Mouse (Mus musculus) CD8-positive naive resting alpha-beta T cell, adult 2 months (primary cell): ENCODE data around the gene Dnajc17.

Experiments used
- DNase-seq, 2 experiments: peaks; one replicate each; pipeline ENCODE4 v3.0.0; 2022; ENCODE audit warnings: low read depth in 2 of 2, low spot score in 2 of 2

Dnajc17 gene

DNA sequence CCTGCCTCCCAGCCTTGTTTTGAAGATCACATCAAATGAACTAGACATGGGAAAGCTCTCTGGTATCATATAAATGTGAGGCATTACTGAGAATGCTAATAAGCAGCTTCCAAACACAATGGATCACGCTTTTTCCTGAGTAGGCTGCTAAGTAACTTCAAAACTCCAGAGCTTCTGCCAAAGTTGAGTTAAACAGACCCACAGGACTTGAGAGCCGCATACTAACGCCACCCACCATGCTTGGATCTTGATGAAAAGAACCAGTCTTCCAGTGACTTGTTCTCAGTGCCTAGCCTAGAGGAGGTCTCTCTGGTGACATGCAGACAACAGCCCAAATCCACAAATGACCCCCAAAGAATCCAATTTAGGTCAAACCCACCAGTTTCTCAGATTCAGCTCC is 9.7 kb downstream of the Dnajc17 start:
- no peak for DNase-seq

GRCm38 (mm10) chr2:119198049-119198448 is 10.5 kb downstream of the Dnajc17 start:
- DNase-seq: no peak

GRCm38 (mm10) chr2:119197493-119197892 is 11.1 kb downstream of the Dnajc17 start:
- no peak for DNase-seq

GRCm38 (mm10) chr2:119196316-119197108 is 12.1 kb downstream of the Dnajc17 start:
- DNase-seq: no peak

DNA sequence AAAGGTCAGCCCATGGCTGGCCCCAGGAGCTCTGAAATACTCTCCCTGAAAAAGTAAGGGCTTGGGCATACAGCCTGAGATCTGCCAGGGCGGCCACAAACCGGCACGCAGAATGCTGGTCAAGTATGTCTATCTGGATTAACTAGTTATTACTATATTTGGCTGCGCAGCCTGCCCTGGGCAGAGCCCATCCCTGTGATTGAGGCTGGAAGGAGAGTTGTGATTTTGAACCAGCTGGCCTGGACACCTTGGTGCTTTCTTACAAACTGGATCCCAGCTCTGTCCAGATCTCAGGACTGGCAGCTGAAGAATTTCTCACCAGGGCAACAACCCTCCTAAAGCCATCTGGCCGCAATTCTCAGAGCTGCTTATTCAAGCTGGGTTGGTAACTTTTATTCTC is 14.5 kb downstream of the Dnajc17 start:
- no peak for DNase-seq

GRCm38 (mm10) chr2:119190969-119191368 is 17.6 kb downstream of the Dnajc17 start:
- DNase-seq: no peak

DNA sequence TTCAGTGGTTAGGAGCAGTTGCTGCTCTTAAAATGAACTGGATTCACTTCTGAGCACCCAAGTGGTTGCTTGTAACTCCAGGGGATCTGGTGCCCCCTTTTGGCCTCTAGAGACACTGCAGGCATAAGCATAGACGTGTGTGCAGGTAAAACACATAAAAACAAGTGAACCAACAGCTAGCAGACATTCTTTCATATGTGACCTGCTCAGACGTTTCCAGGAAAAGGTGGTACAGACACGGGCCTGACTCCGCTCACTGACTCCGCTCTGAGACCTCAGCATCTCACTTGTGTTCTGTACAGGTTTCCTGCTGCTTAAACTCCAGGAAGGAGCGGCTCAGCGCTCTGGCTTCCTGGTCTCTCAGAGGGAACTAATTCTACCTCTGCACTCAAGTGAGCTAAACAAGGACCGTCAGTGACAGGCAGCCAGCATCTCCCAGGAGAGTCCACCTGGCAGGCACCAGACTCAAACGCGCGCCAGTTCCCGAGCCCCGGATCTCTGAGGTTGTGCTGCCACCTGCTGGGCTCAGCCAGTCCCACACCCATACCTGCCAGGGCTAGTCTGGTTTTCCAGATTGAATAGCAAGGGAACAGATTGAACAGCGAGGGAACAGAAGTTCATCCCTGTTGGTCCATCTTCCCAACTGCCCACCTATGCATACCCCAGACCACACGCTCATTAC is 19.4 kb downstream of the Dnajc17 start:
- DNase-seq: peak; percentile 76 to 82

DNA sequence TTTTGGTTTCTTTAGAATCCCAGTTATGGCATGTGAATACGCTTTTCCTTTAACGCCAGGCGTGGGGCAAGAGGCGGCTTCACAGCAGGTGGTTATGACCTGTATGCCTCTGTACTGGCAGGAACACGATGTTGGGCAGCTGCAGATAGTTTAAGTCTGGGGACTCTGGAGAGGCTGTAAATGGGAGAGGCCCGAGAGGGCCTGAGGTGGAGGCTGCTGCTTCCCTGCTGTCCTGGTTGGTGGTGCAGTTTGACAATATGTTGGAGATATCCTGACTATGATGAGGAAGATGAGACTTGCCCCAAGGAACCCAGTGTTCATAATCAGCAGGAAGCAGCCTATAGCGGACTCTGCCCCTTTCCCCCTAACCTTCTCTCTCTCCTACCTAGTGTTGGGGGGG is 25.7 kb downstream of the Dnajc17 start:
- DNase-seq: no peak

DNA sequence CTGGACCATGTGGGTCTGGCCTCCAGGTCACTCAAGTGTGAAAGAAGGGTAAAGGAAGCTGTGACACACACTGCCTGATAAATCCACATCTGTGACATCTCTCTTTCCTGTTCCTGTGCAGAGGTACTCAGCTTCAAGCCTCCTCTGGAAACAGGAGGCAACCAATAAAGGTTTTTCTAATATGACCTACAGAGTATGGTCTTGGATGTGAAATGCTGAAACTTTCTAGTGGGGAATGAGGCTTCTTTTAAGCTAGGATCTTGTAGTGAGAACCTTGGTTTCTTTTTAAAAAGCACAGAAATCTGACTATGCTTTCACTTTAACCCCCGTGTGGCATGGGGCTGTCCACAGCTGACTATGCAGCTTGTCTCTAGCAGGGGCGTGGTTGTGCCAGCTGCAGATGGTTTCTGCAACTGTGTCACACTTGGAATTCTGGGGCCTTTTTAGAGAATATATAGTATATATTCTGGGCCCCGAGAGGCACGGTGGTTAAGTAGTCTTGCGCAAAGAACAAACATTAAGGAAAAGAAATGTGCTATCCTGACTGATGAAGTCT is 31.1 kb downstream of the Dnajc17 start:
- no peak for DNase-seq

- DNase-seq: no peak
Observed at GRCm38 (mm10) chr2:119176761-119177160, 31.8 kb downstream of the Dnajc17 start.

DNA sequence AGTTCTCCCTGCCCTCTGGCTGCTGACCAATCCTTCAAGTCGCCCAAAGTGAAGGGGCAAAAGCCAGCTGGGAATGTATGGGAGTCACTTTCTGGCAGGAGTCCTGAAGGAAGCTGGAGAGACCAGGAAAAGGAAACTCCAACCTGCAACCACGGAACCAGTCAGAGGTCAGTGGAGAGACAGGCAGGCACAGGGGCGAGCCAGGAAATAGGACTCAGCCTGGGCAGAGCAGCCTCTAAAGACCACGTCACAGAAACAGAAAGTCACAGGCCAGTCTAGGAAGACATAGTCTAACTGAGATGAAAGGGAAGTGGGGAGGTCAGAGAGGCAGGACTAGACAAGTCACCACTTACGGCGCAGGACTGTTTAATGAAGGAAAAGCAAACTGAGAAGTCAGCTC is 33.0 kb downstream of the Dnajc17 start:
- DNase-seq: no peak

- no peak for DNase-seq
Observed at GRCm38 (mm10) chr2:119174866-119175265, 33.7 kb downstream of the Dnajc17 start.

DNA sequence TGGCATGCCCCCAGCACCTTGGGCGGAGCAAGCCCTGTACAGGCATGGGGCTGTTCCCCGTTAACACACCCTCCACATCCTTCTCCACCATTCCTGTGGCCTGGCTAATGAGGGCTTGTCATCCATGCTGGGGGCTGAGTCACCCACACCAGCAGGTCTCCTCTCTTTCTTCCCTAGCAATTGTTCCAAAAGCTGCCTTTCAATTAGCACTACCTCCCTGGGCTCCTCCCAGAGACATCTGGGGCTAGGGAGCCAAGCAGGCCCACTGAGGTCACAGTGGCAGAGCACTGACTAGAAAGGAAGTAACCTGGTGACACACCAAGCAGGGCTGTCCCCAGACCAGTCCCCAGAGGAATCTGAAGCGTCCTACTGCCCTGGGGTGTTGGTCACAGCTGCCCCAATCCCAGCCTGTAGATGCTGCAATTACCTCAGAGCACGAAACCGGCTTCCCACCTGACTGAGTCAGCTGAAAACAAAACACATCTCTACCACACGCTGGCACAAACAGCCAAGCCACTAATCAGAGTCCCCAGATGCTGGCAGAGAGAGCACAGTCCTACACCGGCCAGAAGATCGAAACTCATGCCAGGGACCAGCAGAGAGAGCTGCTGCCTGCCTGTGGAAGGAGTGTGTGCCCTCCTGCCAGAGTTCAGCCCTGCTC is 34.5 kb downstream of the Dnajc17 start, which contains the start of gene Gm14137:
Gm14137 (plus strand) TSS at position 519 of the 661 bp plus-strand sequence.
- no peak for DNase-seq

DNA sequence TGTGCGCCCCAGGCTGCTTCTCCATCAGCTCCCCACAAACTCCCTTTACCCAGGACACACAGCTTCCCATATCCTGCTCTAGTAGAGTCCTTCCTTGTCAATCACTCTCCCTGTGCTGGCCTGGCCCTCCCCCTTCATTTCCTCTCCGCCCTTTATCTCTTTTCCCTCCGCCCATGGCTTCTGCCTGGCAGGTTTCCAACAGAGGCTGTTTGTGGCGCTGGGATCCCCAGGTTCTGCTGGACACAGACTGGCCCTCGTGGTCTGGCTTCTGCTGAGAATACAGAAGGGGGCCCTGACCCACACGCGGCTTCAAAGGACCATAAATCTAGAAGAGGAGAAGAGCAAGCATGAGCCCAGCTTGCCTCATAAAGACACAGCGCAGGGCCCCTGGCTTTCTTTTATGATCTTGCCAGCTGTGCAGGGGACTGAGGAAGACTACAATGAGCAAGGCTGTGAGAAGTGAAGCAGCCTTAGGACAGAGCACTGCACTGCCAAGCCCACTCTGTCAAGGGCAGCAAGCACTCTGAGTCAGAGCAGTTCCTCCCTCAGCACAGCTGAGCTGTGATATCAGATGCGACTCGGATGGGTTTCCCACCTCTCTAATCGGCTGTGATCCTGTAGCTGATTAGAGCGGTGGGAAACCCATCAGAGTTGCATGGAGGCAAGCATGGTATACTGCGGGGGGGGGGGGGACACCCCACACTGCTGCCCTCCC is 35.6 kb downstream of the Dnajc17 start:
- no peak for DNase-seq

DNA sequence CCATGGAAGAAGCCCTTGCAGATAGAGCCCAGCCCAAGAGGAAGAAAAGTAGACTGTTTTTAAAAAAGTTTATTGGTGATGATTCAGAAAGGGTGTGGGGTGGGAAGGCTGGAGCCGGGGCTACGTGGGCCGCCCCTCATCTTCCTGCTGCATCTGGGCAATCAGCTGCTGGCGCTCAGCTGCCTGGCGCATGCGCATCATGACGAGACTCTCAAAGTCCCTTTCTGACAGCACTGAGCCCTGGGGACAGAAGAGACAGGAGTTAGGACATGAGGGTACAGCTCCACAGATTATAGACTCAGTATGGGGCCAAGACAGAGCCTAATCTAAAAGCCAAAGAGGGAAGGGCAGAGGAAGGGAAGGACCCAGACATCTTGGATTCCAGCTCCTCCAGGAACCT is 36.1 kb downstream of the Dnajc17 start:
- DNase-seq: no peak

GRCm38 (mm10) chr2:119171574-119171973 is 37.0 kb downstream of the Dnajc17 start:
- no peak for DNase-seq

- DNase-seq: no peak
Observed at GRCm38 (mm10) chr2:119170282-119170681, 38.3 kb downstream of the Dnajc17 start.

DNA sequence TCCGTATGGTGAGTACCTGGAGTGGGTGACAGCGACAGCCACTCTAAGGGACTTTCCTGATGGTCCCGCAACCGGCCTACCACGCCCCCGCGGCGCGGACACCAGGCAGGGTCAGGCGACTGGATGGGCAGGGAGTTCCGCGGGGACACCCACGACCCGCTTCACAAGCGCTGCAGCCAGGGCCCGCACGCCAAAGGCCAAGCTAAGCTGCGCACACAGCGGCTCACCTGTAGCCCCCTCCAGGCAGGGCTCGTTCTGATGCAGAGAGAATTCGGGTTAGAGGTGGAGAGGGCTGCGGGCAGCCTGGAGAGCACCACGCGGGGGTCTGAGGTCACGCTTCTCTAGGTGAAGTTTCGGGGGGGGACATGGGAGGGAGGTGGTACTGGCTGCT is 40.7 kb downstream of the Dnajc17 start:
- DNase-seq: no peak

DNA sequence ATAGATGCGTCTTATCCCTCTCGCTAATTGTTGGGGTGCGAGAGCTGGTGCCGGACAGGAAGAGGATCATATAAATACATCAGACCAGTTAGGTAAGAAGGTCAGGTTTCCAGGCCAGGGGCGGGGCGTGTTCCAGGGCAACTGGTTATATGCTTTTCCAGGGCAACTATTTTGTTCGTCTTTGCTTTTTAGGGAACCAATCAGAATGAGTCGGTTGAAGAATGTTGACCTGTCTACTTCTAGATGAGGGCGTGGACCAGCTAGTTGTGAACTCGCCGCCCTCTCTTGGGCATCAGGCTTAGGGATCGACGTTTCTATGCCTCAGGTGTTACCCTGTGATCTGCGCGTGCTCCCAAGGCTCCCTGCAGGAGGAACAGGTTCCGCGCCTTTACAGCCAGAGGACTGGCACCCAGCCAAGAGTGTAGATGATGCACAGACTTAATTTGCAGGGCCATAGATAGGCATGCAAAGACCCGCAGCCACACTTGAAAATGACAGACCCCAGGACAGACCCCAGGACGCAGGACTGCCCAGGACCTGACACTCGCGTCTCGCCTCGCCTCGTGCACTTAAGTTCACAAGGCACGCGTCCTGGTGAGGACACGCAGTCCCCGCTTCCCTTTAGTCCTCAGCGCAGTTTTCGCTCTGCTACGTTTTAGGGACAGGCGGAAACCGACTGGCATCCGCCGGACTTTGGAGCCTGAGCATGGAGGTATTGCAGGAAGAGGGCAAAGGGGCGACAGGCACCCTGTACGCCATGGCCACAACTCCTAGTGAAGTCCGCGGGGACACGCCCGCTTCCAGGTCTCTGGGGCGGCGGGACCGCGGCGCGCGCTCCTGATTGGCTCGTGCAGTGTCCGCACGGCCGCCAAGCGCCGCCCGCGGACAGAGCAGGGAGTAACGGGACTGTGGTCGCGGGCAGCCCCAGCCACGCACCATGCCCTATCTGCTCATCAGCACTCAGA is 41.4 kb downstream of the Dnajc17 start, which contains the start of gene Gchfr:
Gchfr (plus strand) TSS at position 873 of the 965 bp plus-strand sequence.
- DNase-seq: no peak

GRCm38 (mm10) chr2:119165401-119165800 is 43.2 kb downstream of the Dnajc17 start:
- no peak for DNase-seq
